Mouse (Mus musculus): ENCODE data around the gene Raet1e. TPM values are rescaled to one million over a fixed set of nuclear protein-coding genes. Genes with fewer than 3 reads are reported as not detected.
"Not testable (repeated sequence)": the region's sequence is repeated elsewhere in the genome, so short reads cannot be mapped to it uniquely, and the experiment has no call there.

Raet1e gene
- polyA plus RNA-seq, 1 experiment, result 0.16 TPM

DNA sequence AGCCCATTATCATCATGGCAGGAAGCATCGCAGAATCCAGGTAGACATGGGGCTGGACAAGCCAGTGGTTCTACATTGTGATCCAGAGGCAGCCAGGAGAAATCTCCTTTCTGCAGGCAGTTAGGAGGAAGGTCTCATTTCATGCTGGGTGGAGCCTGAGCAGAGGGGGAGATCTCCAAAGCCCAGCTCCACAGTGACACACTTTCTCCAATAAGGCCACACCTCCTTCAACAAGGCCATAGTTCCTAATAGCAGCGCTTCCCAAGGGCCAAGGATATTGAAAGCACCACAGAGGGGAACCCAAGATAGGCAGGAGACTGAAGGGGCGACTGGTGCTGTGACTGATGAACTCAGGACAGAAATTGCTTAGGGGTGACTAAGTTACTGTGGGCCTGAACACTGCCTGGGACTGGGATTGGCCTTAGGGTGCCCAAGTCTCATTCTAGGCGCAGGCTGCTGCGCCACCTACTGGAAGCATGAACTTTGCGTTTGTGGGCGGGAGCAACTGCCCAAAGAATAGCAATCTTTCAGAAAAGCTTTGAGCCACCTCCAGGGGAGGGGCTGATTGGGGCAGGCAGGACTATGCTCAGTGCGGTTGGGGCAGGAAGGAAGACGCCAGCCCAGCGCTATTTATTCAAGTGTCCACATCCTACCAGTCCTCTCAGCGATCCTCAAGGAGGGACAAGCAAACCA, 244.0 kb downstream of the Raet1e start:
- not testable (repeated sequence) for H3K36me3 ChIP-seq (ENCODE audit: control insufficient read depth, insufficient read depth, low read length); H3K27ac ChIP-seq (ENCODE audit: insufficient read depth, low read depth, low read length); H3K4me3 ChIP-seq (ENCODE audit: insufficient read depth, low read depth, low read length); H3K4me1 ChIP-seq (ENCODE audit: control insufficient read depth, insufficient read depth, low read length); H3K27me3 ChIP-seq (replicated peaks; ENCODE audit: control insufficient read depth, insufficient read depth, low read length)
- peak; percentile 60 for TF ChIP-seq CTCF (conservative IDR thresholded peaks at IDR 0.05; ENCODE audit: insufficient read depth, insufficient read length, low read depth, low read length)
- DNase-seq, result peak; percentile 31
- WGBS, result 4% methylated on average over 9 of the region's 11 CpGs

DNA sequence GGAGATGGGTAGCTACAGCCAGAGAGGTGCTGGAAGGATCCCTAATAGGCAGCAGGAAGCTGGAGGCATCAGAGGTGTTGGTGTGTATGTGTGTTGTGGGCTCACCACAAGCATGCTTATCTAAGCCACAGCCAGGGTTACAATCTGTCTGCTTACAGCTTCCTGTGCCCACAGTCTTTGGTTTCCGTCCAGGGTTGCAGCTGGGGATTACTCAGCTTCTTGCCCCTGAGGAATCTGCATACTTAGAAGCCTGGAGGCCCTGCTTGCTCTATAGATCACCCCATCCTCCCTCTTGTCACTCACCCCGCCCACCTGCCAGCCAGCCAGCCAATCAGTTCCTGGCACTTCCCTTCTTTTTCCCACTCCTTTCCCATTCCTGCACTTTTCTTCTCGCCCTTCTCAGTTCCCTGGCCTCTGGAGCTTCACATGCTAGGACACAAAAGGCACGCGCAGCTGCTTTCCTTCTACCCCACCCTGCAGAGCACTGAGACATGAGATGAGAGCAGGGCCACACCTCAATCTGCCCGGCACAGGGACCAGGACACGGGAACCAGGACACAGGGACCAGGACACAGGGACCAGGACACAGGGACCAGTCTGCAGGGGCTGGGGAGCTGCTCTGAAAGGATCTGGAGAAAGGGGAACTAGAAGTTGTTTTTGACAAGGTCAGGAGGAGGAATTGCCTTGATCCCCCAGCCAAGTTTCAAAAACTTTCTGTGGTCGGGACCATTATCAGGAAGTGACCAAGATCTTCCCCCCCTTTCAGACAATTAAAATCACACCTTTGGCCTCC, 255.5 kb downstream of the Raet1e start:
- not testable (repeated sequence) for H3K27ac ChIP-seq (ENCODE audit: insufficient read depth, low read depth, low read length); H3K36me3 ChIP-seq (ENCODE audit: control insufficient read depth, insufficient read depth, low read length); H3K4me1 ChIP-seq (ENCODE audit: control insufficient read depth, insufficient read depth, low read length); H3K4me3 ChIP-seq (ENCODE audit: insufficient read depth, low read depth, low read length); DNase-seq; H3K27me3 ChIP-seq (replicated peaks; ENCODE audit: control insufficient read depth, insufficient read depth, low read length)
- WGBS, result 14% methylated on average over 1 of the region's 8 CpGs

Other genes with a start within 250 kb of the Raet1e start
- gene 4930444G20Rik, start 90.5 kb upstream of the Raet1e start, polyA plus RNA-seq (2012; rRNA removed), result not detected in 2 replicates
- gene E030030I06Rik, start 9.3 kb upstream of the Raet1e start, polyA plus RNA-seq (2012; rRNA removed), result 3.6 and 7.5 TPM in 2 replicates
- gene H60b, start within 50 bp of the Raet1e start, polyA plus RNA-seq (2012; rRNA removed), result 0.16 and 0.25 TPM in 2 replicates
- not detected in 2 replicates for gene Raet1d, start 202.0 kb downstream of the Raet1e start, polyA plus RNA-seq (2012; rRNA removed)